Mouse (Mus musculus): Measurements from ENCODE around the gene Nupr1. TPM values are rescaled to one million over a fixed set of nuclear protein-coding genes. Genes with fewer than 3 reads are reported as not detected.

The Nupr1 gene
- 10 to 100 TPM; 11.5 to 15.9 TPM for total RNA-seq (2021)
- long read RNA-seq, experiment 1, transcript Nupr1-201 (3 exons, 829 nt), result major isoform, 12 of 14 reads
- long read RNA-seq, experiment 1, partial matches to known transcripts, result 0 of 14 reads
- long read RNA-seq, experiment 1, other reads (novel, unspliced or antisense), result 1 of 14 reads
- long read RNA-seq, experiment 2, transcript Nupr1-201 (3 exons, 829 nt), result major isoform, 20 of 25 reads
- long read RNA-seq, experiment 2, partial matches to known transcripts, result 0 of 25 reads
- long read RNA-seq, experiment 2, other reads (novel, unspliced or antisense), result 4 of 25 reads

- intact Hi-C loops (cut with DNase I), result no loop called here
- DNase-seq (ENCODE audit: low spot score in 2 of 2), result no peak
Observed at GRCm38 (mm10) chr7:126630824-126631518, at the start of gene Nupr1. Nupr1 (minus strand) TSS chr7:126630861.

DNA sequence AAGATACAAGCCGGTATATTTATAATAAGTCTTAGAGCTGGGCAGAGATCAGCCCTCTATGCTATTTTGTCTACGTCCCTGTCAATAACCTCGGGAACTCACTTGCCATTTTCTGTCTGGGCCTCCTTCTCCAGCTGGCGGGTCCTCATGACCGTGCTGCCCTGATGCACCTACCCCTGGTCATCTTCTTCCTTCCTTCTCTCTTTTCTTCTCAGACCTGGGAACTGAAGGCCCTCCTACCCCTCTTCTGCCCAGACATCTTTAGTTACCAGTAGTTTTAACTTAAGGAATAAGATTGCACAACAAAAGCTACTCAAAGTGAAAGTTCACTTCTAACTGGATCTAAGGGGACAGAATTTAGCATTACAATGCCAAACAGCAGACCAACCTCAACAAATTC lies 49.0 kb upstream of the Nupr1 start:
- intact Hi-C loops (cut with DNase I), result no loop called here
- DNase-seq (ENCODE audit: low spot score in 2 of 2), result no peak

DNA sequence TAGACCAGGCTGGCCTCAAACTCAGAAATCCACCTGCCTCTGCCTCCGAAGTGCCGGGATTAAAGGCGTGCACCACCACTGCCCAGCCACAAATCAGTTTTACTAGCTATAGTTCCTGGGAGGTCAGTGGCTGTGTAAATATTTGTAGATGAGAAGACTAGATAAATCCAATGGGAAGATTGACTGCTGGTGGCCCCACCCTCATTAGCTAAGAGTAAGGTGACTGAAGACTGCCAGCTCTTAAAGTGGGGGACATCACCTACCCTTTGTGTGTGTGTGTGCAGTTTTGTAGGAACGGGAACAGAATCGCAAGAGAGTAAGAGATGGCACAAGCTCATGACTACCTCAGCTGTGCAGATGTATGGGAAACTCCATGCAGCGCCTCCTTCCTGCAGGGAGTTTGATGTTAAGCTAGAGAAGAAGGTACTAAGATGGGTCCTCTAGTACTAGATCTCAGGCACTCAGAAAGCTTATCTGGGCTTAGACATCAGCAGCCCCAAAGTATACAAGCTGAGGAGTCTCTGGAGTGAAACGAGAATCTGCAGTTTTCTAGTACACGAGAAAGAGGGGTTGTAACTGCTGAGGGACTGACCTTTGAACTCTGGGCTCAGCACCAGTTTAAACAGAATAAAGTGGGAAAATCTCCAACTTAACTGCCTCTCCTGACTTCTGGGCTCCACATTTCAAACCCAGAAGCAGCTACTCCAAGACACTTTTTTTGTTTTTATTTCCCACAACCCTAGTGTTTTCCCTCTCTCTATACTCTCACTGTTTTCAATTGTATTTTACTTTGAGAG lies 48.1 kb upstream of the Nupr1 start:
- no peak for DNase-seq (ENCODE audit: low spot score in 2 of 2)
- intact Hi-C loops (cut with DNase I), result no loop called here

DNA sequence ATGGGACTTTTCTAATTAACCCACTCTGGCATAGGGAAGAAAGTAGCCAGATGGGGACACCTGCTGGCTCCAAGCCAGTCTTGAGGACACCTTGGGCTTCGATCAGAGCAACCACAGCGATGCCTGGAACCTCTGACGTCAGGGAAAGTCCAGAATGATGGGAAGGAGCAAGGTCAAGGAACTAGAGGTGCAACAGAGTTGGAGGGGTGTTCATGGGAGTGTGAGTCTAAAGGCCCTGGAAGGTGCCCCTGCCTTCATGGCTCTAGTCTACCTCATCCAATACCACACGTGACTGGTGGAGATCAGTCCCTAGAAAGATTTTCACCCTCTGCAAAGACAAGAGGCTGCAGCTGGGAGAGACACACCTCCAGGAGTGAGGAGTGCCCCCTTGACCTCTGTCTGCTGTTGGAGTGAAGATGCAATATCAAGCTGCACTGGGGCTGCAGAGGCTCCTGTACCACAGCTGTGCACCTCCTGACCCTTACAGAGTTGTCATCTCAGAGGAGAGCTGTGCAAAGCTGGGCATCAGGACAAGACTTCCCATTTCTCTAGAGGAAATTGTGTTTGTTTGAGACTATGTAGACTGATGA lies 46.1 kb upstream of the Nupr1 start:
- no peak for DNase-seq (ENCODE audit: low spot score in 2 of 2)
- intact Hi-C loops (cut with DNase I), result no loop called here

DNA sequence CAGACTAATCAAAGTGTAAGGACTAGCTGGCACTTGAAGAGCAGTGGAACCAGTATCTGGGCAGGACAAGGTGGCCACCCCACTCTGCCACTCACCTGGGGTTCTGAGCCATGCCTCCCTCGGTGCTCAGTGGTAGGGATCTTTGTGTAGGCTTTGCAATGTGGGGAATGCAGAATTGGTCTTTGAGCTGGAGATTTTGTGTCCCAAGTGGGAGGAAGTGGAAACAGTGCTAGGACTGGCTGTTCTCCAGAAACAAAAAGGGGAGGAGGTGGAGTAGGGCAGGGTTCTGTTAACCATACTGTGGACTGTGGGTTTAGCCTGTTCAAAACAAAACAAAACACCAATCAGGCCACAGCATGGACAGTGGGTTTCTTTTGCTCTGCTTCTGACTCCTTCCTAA lies 45.5 kb upstream of the Nupr1 start, which contains the start of gene Sult1a1:
Gene Sult1a1, minus strand, starts transcription at position 226 of the 400 bp plus-strand sequence.
- DNase-seq (ENCODE audit: low spot score in 2 of 2), result peak in 1 of 2 experiments; percentile 52
- intact Hi-C loops (cut with DNase I), result no loop called here

GRCm38 (mm10) chr7:126675104-126675503 lies 44.4 kb upstream of the Nupr1 start:
- intact Hi-C loops (cut with DNase I), result no loop called here
- DNase-seq (ENCODE audit: low spot score in 2 of 2), result no peak

DNA sequence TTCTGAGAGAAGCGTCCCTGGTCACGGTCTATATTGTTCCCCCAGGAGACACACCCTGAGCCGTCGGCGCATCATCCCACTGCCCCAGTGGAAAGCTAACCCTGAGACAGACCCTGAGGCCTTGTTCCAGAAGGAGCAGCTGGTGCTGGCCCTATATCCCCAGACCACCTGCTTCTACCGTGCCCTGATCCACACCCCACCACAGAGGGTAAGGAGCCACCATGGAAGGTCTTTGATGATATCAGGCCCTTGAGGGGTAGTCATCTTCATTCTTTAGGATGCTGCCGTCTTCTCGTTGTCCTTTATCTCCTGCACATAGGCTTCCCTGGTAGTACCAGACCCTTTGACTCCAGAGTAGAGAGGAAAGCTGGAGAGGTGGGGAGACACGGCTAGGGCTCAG lies 41.5 kb upstream of the Nupr1 start:
- DNase-seq (ENCODE audit: low spot score in 2 of 2), result no peak
- intact Hi-C loops (cut with DNase I), result no loop called here

- no peak for DNase-seq (ENCODE audit: low spot score in 2 of 2)
- intact Hi-C loops (cut with DNase I), result no loop called here
Observed at GRCm38 (mm10) chr7:126670152-126670551, 39.5 kb upstream of the Nupr1 start.

DNA sequence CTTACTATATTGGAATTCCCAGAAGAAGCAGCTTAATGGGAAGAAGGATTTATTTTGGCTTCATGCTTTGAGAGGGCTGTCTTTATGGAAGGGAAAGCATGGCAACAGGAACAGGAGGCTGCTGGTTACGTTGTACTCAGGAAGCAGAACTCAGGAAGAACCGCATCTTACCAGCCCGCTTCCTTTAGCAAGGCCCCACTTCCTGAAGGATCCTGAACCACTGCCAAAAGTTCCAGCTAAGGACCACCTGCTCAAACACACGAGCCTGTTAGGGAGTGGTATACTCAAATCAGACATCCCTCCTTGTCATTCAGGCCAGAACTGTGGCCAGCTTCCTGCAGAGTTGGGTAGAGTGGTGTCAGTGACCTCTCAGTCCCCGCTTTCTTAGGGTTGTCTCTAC lies 37.8 kb upstream of the Nupr1 start:
- no peak for DNase-seq (ENCODE audit: low spot score in 2 of 2)
- intact Hi-C loops (cut with DNase I), result no loop called here

GRCm38 (mm10) chr7:126667495-126668090 lies 36.9 kb upstream of the Nupr1 start:
- no peak for DNase-seq (ENCODE audit: low spot score in 2 of 2)
- intact Hi-C loops (cut with DNase I), result no loop called here

GRCm38 (mm10) chr7:126665269-126665668 lies 34.6 kb upstream of the Nupr1 start:
- intact Hi-C loops (cut with DNase I), result no loop called here
- DNase-seq (ENCODE audit: low spot score in 2 of 2), result no peak

- DNase-seq (ENCODE audit: low spot score in 2 of 2), result no peak
- intact Hi-C loops (cut with DNase I), result no loop called here
Observed at GRCm38 (mm10) chr7:126663646-126664045, 33.0 kb upstream of the Nupr1 start.

GRCm38 (mm10) chr7:126659771-126660170 lies 29.1 kb upstream of the Nupr1 start:
- DNase-seq (ENCODE audit: low spot score in 2 of 2), result no peak
- intact Hi-C loops (cut with DNase I), result no loop called here

GRCm38 (mm10) chr7:126657522-126657921 lies 26.9 kb upstream of the Nupr1 start:
- intact Hi-C loops (cut with DNase I), result no loop called here
- no peak for DNase-seq (ENCODE audit: low spot score in 2 of 2)

DNA sequence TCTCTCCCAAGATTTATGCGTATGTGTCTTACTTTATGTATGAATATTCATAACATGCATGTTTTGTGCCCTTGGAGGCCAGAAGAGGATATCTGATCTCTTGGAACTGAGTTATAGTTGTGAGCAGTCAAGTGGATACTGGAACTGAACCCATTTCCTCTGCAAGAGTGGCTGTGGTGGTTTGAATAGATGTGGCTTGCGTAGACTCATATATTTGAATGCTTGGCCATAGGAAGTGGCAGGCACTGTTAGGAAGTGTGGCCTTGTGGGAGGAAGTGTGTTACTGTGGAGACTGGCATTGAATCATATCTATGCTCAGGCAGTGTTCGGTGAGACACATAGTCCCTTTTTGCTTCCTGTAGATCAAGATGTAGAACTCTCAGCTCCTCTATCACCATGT lies 25.0 kb upstream of the Nupr1 start:
- intact Hi-C loops (cut with DNase I), result no loop called here

GRCm38 (mm10) chr7:126653991-126654390 lies 23.3 kb upstream of the Nupr1 start:
- DNase-seq (ENCODE audit: low spot score in 2 of 2), result no peak
- intact Hi-C loops (cut with DNase I), result no loop called here

More for the DNA sequence above, 25.0 kb upstream of the Nupr1 start:
- DNase-seq (ENCODE audit: low spot score in 2 of 2), result no peak

DNA sequence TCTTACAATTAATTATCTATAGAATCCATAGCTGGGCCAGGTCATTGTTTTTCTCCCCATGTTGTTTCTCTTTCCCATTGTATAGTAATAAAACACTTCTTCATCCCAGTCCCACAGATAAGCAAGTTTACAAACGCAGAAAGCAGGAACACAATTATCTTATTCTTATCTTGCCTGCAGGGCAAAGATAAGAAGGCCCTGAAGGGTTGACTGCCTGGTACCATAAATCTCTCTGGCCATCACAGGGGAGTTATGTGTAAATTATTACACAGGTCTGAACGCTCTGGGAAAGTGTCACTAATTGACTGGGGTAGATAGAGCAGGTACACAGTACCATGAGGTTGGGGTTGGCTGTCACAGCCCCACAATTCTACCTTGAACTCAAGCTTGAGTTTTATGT lies 20.2 kb upstream of the Nupr1 start:
- intact Hi-C loops (cut with DNase I), result no loop called here
- DNase-seq (ENCODE audit: low spot score in 2 of 2), result no peak

- DNase-seq (ENCODE audit: low spot score in 2 of 2), result peak; percentile 91 to 93
- intact Hi-C loops (cut with DNase I), result loop anchor here (5.0 kb wide), 1 partner anchor 43 kb away; no protein-coding TSS in a partner anchor
Observed at GRCm38 (mm10) chr7:126649231-126650051, 18.8 kb upstream of the Nupr1 start, which contains the start of gene Sgf29. Sgf29 (plus strand) TSS chr7:126649309.
